ENCODE assay signal across 25 mouse cellular contexts in the genomic region with DNA sequence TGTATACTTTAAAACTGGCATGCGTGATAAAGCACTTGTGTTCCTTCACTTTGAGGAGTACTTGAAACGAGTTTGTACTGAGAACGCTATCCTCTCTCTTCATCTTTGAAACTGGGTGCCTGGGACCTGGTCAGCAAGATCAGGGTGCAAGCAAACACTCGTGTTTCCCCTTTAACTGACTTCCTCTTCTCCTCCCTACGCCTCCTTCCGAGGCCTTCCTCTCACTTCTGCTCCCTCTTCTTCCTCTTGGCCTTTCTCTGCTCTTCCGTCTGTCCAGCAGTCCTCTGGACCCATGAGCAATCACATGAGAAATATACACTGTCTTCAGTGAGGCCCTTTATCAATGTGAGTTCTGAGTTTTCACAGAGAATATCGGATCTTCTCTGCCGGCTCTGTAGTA. TPM values are rescaled to one million over a fixed set of nuclear protein-coding genes. Genes with fewer than 3 reads are reported as not detected.
A peak's percentile ranks its signal among the peaks of the same experiment; 100 is the strongest.
DNase-seq lines count a peak whose midpoint lies in the region; ATAC-seq lines count a peak whose summit lies in the region.
"Had no signal": no experiment of that assay in that cellular context is flagged by ENCODE, and none has a peak within 500 bp of the region (broad histone marks: within the 10 kb centered on the region; RNA-seq: fewer than 3 reads in every experiment).

No protein-coding gene starts in this region.

- H3K27ac ChIP-seq in lung, embryonic 16.5 days (ENCODE audit: low read length) = peak overlapping the region; percentile 41; the same call in 1 of the 2 replicates
- H3K27ac ChIP-seq: embryonic facial prominence, embryonic 13.5 days; forebrain, embryonic 10.5 days; gastrocnemius, adult 2 months; heart, adult 2 months; heart, embryonic 13.5 days; hindbrain, embryonic 10.5 days; hindbrain, embryonic 15.5 days; layer of hippocampus, adult 2 months; limb, embryonic 13.5 days; liver, embryonic 12.5 days; midbrain, embryonic 15.5 days; stomach, postnatal 0 days had no signal

- WGBS in lung, embryonic 16.5 days = 53% methylated on average over 9 of the region's 9 CpGs

- no peaks in the 10 kb centered on the region for H3K27me3 ChIP-seq in lung, embryonic 16.5 days (ENCODE audit: control insufficient read depth, insufficient read depth, low read depth, low read length)
- H3K27me3 ChIP-seq: embryonic facial prominence, embryonic 13.5 days; heart, embryonic 13.5 days; hindbrain, embryonic 15.5 days; liver, embryonic 12.5 days; midbrain, embryonic 15.5 days had no signal

- no peak overlapping the region; the same call in 1 of the 2 replicates for H3K4me2 ChIP-seq in lung, embryonic 16.5 days (ENCODE audit: low read depth, low read length)
- H3K4me2 ChIP-seq: embryonic facial prominence, embryonic 13.5 days; heart, embryonic 13.5 days; hindbrain, embryonic 15.5 days; limb, embryonic 13.5 days; liver, embryonic 12.5 days; midbrain, embryonic 15.5 days had no signal

- ATAC-seq in lung, embryonic 16.5 days (ENCODE audit: low read depth) = 0 out of 2 replicates have a peak, but pooled peaks have one; percentile 31
- peak; percentile 83 for ATAC-seq in granulocyte monocyte progenitor cell, adult 5-6 weeks (replicated peaks; ENCODE audit: poor library complexity, severe bottlenecking)
- ATAC-seq in monocyte, adult 5-6 weeks (replicated peaks; ENCODE audit: insufficient number of reproducible peaks, low FRiP score, low TSS enrichment, poor library complexity, severe bottlenecking) = peak; percentile 74
- ATAC-seq: forebrain, embryonic 16.5 days; liver, embryonic 12.5 days; liver, postnatal 0 days; midbrain, embryonic 15.5 days had no signal

- H3K4me1 ChIP-seq in lung, embryonic 16.5 days (replicated peaks; ENCODE audit: control insufficient read depth, insufficient read depth, low read length) = peaks cover 2% of the 10 kb centered on the region; the same call in 1 of the 2 replicates
- H3K4me1 ChIP-seq: embryonic facial prominence, embryonic 13.5 days; forebrain, embryonic 10.5 days; hindbrain, embryonic 10.5 days; hindbrain, embryonic 15.5 days; limb, embryonic 13.5 days; liver, embryonic 12.5 days; midbrain, embryonic 15.5 days had no signal

- no peak overlapping the region for H3K4me3 ChIP-seq in lung, embryonic 16.5 days (ENCODE audit: low read length)
- H3K4me3 ChIP-seq: embryonic facial prominence, embryonic 13.5 days; forebrain, embryonic 10.5 days; gastrocnemius, adult 2 months; heart, adult 2 months; heart, embryonic 13.5 days; hindbrain, embryonic 10.5 days; hindbrain, embryonic 15.5 days; layer of hippocampus, adult 2 months; limb, embryonic 13.5 days; liver, embryonic 12.5 days; midbrain, embryonic 15.5 days had no signal

- DNase-seq in lung, postnatal 10 days = no peak
- DNase-seq in MEL-GATA-1-ER (ENCODE audit: extremely low read depth, low read depth) = peak; percentile 23
- DNase-seq in MN1 (ENCODE audit: low spot score) = no peak
- no peak for DNase-seq in cerebellum, postnatal 4 days (ENCODE audit: low spot score in 2 of 2)

- no peaks in the 10 kb centered on the region for H3K9me3 ChIP-seq in lung, embryonic 16.5 days (ENCODE audit: control insufficient read depth, low read length)
- H3K9me3 ChIP-seq: embryonic facial prominence, embryonic 13.5 days; forebrain, embryonic 10.5 days; heart, embryonic 13.5 days; hindbrain, embryonic 10.5 days; hindbrain, embryonic 15.5 days; limb, embryonic 13.5 days; liver, embryonic 12.5 days; midbrain, embryonic 15.5 days had no signal

- H3K9ac ChIP-seq in lung, embryonic 16.5 days (ENCODE audit: low read length) = no peak overlapping the region
- H3K9ac ChIP-seq: embryonic facial prominence, embryonic 13.5 days; heart, embryonic 13.5 days; hindbrain, embryonic 15.5 days; limb, embryonic 13.5 days; liver, embryonic 12.5 days; liver, postnatal 0 days; midbrain, embryonic 15.5 days had no signal

- no peaks in the 10 kb centered on the region for H3K36me3 ChIP-seq in lung, embryonic 16.5 days (ENCODE audit: control insufficient read depth, insufficient read depth, low read length)
- H3K36me3 ChIP-seq: embryonic facial prominence, embryonic 13.5 days; forebrain, embryonic 10.5 days; heart, embryonic 13.5 days; hindbrain, embryonic 10.5 days; hindbrain, embryonic 15.5 days; limb, embryonic 13.5 days; liver, embryonic 12.5 days; midbrain, embryonic 15.5 days had no signal

RNA-seq across cellular contexts. Expression of a gene that starts 50.2 kb away (rescaled TPM):
- polyA plus RNA-seq in lung, embryonic 16.5 days (2015; fragmentation: Nextera tagmentation; extraction: Ambion mirVana) = 31.4 and 33.6 TPM in 2 replicates
- total RNA-seq in granulocyte monocyte progenitor cell, adult 5-6 weeks (2014; fragmentation: Nextera tagmentation) = 0.95 and 15.0 TPM in 2 replicates
- total RNA-seq in granulocyte monocyte progenitor cell, adult 5-6 weeks (2017) = 4.2 and 13.3 TPM in 2 replicates
- 10.2 to 15.0 TPM (median 12.8 TPM) in 3 replicates for total RNA-seq in monocyte, adult 5-6 weeks (2017)

RNA-seq across cellular contexts. Expression of a gene that starts 53.0 kb away (rescaled TPM):
- polyA plus RNA-seq in lung, embryonic 16.5 days (2015; fragmentation: Nextera tagmentation; extraction: Ambion mirVana) = 5.1 and 5.3 TPM in 2 replicates
- 0.11 TPM in 1 of 2 replicates, not detected in the other for total RNA-seq in granulocyte monocyte progenitor cell, adult 5-6 weeks (2014; fragmentation: Nextera tagmentation)
- total RNA-seq in granulocyte monocyte progenitor cell, adult 5-6 weeks (2017) = 0.09 TPM in 1 of 2 replicates, not detected in the other
- total RNA-seq in monocyte, adult 5-6 weeks (2017) = not detected in 3 replicates
- total RNA-seq: megakaryocyte-erythroid progenitor cell, adult 5-6 weeks; neutrophil, adult 5-6 weeks had no signal
- polyA plus RNA-seq: activated CD4-positive, CD25-positive, alpha-beta regulatory T cell, adult 4 months; inflammation-experienced regulatory T-cells, adult 6 months had no signal

Comparison
In these comparisons a context has a peak if more than half of its experiments do, and no peak if none do; other contexts are left out.
1. ATAC-seq: peak in every context shown above with its lines; median percentile 83 in granulocyte monocyte progenitor cell, adult 5-6 weeks; 74 in monocyte, adult 5-6 weeks; 31 in lung, embryonic 16.5 days.